Mouse (Mus musculus) pancreas, adult 10 weeks (tissue): Measurements from ENCODE around the gene Syt13. TPM values are rescaled to one million over a fixed set of nuclear protein-coding genes. Genes with fewer than 3 reads are reported as not detected.

Experiments
- polyA plus RNA-seq: library from polyadenylated mRNA; stranded (reverse); fragments of 350-450 nt; fragmentation: Illumina TruSeq; extraction: RNeasy Lipid Tissue Mini Kit (QIAGEN cat#74804); gene quantifications from one replicate; pipeline ENCODE4 v1.2.3, GENCODE M21; 2015; ENCODE audit warnings: low read depth, low replicate concordance; ENCODE audit not compliant: insufficient read depth

Syt13 gene
- 19.7 TPM for polyA plus RNA-seq

GRCm38 (mm10) chr2:92914933-92915553 is at the start of gene Syt13:
Gene Syt13 (plus strand): TSS chr2:92915098.

Other genes starting within 250 kb of the Syt13 start
- 0.85 TPM for gene Prdm11, start 131.1 kb downstream of the Syt13 start, polyA plus RNA-seq